Mouse (Mus musculus) left cerebral cortex, postnatal 36 days (tissue): ENCODE data around the gene Slc4a1ap. TPM values are rescaled to one million over a fixed set of nuclear protein-coding genes. Genes with fewer than 3 reads are reported as not detected.
"Not testable (repeated sequence)": the region's sequence is repeated elsewhere in the genome, so short reads cannot be mapped to it uniquely, and the experiment has no call there.

ENCODE experiments used
- DNase-seq, 2 experiments: peaks; one replicate each; pipeline ENCODE4 v3.0.0; 2021 to 2022; ENCODE audit warnings: low spot score in 2 of 2, mixed read lengths in 1 of 2
- intact Hi-C: fragments of 180-260 bp; cut with DNase I; formaldehyde crosslinking; loops from one replicate; pipeline ENCODE4 v1.15.1; 2025
- total RNA-seq, 2 experiments: library from RNA; stranded (reverse); gene quantifications; 2 replicates each; pipeline ENCODE4 v1.2.3; 2021

Slc4a1ap gene
- total RNA-seq, 2 experiments from 2014 or later, result 47.6 to 55.1 TPM

DNA sequence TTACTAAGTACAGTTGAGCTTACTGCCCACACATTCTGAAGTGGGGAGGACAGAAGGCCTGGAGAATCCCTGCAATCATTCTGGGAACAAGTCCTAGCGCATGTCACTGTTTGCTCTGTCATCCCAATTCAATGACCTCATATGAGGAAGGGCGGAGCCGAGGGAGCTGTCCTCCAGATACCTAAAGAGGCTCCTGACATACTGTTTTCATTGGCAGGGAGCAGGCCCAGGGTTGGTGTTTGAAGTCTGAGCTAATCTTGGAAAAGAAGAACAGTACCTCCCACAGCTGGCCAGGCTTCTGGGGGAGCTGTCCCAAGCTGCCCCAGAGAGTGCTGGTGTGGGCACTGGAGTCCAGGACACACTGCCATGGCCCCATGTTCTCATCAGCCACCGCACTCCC lies 38.2 kb downstream of the Slc4a1ap start:
- DNase-seq, result peak; percentile 19 to 24
- intact Hi-C loops, result loop anchor here (5.0 to 10.0 kb wide), 2 partner anchors 32 to 740 kb away; partner anchors contain the start of gene Mrpl33

- DNase-seq, result no peak
- intact Hi-C loops, result loop anchor here (10.0 kb wide), 1 partner anchor 739 kb away; no protein-coding TSS in a partner anchor
These were observed 39.2 kb downstream of the Slc4a1ap start for GRCm38 (mm10) chr5:31566026-31566425.

- no peak for DNase-seq
These were observed 39.7 kb downstream of the Slc4a1ap start for GRCm38 (mm10) chr5:31566457-31566856.

GRCm38 (mm10) chr5:31567951-31568657 lies 41.3 kb downstream of the Slc4a1ap start:
- no peak for DNase-seq
- intact Hi-C loops, result loop anchor here (10.0 kb wide), 1 partner anchor 737 kb away; no protein-coding TSS in a partner anchor

More at GRCm38 (mm10) chr5:31566457-31566856, 39.7 kb downstream of the Slc4a1ap start:
- intact Hi-C loops, result loop anchor here (10.0 kb wide), 1 partner anchor 738 kb away; no protein-coding TSS in a partner anchor

DNA sequence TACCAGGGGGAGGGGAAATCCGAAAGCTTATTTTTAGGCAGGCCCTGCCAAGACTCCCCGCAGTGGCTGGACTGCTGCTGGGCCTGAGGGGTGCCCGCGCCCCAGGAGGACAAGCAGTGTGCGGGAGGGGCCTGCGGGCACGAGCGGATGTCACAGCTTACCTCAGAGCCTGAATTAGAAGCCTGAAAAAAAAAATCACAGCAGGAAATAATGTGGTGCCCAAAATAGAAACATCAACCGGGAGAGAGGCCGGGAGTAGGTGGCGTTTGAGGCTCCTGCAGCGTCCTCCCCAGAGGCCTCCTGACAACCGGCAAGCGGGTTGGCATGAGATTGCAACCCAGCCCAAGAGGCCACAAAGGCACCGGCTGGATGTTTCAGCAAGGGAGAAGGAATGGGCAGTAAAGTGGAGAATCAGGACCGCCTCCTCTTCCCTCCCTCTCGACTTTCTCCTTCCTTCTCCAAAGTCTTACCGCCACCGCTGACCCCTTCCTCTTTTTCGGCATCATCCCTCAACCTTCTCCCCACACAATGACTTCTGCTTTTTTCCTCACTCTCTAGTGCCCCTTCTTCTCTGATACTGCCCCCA lies 44.3 kb downstream of the Slc4a1ap start:
- peak; percentile 59 to 61 for DNase-seq
- intact Hi-C loops, result loop anchor here (5.0 to 10.0 kb wide), 2 partner anchors 126 to 414 kb away; partner anchors contain the start of genes Babam2 and Rbks

DNA sequence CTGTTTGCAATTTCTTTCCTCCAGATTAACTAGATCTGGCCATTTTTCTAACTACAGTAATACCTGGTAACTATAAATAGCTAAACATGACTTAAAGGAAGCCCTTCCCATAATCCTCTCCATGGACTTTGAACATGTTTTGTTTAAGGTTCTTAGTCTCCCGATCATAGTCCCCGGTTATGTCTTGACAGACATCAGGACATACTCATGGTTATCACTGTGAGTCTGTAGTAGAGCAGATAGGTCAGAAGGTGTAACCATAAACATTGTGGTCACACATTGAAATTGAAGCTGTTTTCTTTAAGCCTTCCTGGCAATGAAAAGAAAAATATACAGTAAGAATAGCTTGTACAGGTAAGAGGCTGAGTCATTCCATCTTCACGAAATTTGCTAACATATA lies 46.9 kb downstream of the Slc4a1ap start:
- no peak for DNase-seq

DNA sequence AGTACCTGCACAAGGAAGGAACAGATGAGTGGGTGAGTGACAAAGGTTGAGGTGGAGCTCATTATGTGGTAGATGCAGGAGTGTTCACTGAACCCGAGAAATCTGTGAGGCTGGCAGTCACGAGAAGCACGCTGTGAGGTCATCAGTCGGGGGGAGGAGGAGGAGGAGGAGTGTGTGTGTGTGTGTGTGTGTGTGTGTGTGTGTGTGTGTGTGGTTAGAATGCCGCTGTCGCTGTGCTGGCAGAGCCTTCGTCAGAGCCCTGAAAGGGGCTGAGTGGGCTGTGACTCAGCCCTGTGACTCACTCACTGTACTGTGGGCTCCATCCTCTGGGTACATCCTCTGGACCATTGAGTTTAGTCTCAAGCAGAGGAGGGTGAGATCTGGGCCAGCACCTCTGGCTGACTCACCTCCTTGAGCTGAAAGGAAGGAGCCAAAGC lies 49.8 kb downstream of the Slc4a1ap start:
- intact Hi-C loops, result loop anchor here (10.0 kb wide), 1 partner anchor 408 kb away; no protein-coding TSS in a partner anchor

More for the DNA sequence above, 46.9 kb downstream of the Slc4a1ap start:
- intact Hi-C loops, result loop anchor here (5.0 to 10.0 kb wide), 2 partner anchors 124 to 411 kb away; partner anchors contain the start of genes Babam2 and Rbks

DNA sequence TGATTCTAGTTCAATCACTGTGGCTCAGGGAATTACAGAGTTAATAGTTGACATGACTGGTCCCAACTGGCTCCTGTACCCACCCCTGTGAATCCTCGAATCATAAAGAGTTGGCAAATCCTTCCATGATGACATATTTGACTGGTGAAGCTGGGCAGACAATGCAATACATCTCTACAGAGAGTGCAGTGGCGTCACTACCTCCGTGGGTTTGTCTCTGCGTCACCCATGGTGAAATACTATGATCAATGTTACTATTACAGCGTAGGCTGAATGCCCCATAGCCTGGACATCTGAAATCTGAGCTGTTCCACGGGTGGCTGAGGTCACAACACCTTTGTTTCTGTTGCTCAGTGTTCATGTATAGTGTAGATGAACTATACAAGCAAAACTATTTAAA lies 54.5 kb downstream of the Slc4a1ap start:
- DNase-seq, result no peak
- intact Hi-C loops, result no loop called here

More for the DNA sequence above, 49.8 kb downstream of the Slc4a1ap start:
- DNase-seq, result peak; percentile 56 to 76

GRCm38 (mm10) chr5:31581932-31582331 lies 55.1 kb downstream of the Slc4a1ap start:
- no peak for DNase-seq
- intact Hi-C loops, result no loop called here

DNA sequence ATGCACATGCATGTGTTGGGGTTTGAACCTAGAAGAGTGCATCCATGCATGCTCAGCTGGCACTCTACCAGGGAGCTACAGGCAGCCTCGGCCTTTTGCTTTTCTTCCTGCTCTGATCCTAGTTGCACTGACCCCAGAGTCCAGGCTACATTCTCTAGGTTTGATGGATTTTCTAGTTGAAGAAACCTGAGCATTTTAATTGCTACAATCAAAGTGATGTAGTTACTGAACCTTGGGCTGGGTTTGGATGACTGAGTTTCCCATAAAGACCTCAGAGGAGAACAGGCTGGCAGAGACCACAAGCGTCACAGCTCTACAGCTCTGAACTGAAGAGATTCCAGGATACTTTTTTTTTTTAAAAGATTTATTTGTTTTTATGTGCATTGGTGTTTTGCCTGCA lies 56.5 kb downstream of the Slc4a1ap start:
- intact Hi-C loops, result no loop called here
- no peak for DNase-seq

DNA sequence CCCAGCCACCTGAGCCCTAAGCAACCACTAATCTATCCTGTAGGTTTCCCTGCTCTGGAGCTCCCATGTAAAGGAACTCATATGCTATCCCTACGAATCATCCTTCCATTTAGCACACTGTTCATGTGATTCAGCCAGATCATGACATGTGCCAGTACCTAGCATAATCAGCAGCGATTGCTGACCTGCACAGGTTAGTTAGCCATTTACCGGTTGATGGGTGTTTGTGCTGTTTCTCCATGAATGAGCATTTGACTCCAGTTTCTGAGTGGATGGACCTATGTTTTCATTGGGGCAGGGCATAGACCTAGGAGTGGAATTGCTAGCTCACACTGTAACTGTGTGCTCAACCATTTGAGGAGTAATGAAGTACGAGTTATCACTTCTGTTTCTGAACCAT lies 58.7 kb downstream of the Slc4a1ap start:
- no peak for DNase-seq
- intact Hi-C loops, result no loop called here

- intact Hi-C loops, result no loop called here
- DNase-seq, result no peak
These were observed 61.2 kb downstream of the Slc4a1ap start for GRCm38 (mm10) chr5:31588016-31588415.

- DNase-seq, intact Hi-C loops: not testable (repeated sequence)
These were observed 61.9 kb downstream of the Slc4a1ap start for GRCm38 (mm10) chr5:31588672-31589071.

DNA sequence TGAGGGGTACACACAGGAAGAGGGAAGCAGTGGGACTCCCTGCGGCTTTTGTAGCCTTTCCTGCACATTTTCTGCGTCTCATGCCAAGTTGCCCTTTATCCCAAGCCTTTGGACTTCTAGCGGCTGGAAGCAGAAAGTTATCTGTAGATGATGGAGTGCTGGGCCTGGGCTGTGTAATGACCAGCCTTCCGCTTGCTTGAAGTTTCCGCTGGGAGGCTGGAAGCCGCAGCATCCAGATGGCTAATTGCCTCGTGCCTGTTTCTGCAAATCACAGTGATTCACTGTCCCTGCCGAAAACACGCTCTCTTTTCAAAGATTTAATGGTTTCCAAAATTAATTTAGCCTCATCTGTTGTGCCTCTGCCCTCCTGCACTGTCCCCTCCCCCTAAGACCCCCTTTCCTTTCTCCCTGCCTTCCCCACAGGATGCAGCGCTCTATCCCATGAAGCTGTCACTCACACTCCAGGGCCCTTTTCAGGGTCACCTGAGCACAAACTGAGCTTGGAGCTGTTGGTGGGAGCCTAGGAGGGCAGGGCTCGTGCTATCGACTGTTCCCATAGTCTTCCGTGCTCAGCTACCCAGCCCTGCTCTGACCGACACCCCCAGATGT lies 63.0 kb downstream of the Slc4a1ap start:
- intact Hi-C loops, result loop anchor here (10.0 kb wide), 1 partner anchor 445 kb away; no protein-coding TSS in a partner anchor
- DNase-seq, result peak; percentile 36

DNA sequence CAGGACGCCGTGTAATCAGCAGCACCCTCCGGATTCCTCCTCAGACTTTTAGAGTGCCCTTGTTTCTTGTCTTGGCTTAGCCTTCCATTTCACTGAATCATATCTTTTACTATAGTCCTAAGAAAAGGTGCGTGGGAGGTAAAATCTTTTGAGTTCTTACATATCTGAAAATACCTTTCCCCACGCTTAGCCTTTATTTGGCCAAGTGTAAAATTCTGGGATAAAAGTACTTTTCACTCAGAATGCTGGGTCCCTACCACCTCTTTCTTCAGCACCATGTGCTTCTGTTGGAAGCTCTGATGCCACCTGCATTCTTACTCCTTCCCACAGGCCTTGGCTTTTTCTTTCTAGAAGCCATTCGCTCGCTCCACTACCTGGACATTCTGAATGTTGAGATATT lies 64.3 kb downstream of the Slc4a1ap start:
- no peak for DNase-seq
- intact Hi-C loops, result loop anchor here (10.0 kb wide), 1 partner anchor 444 kb away; no protein-coding TSS in a partner anchor

DNA sequence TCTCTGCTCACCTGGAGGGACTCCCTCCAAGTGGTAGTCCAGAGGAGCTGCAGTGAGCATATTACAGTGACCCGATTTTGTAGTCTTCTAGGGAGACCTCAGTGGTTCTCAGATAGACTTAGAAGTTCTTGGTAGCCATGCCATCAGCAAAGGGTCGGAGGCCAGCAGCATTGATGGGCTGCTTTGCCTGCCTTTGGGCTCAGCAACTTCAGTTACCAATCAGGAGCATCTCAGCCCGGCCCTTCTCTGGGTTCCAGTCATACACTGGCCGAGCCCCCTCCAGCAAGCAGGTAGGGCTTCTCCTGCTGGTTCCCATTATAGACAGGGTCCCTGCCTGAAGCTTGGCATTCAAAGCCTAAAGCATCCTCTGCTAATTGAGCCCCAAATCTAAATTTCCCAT lies 69.1 kb downstream of the Slc4a1ap start:
- no peak for DNase-seq
- intact Hi-C loops, result loop anchor here (5.0 to 10.0 kb wide), 2 partner anchors 34 to 439 kb away; no protein-coding TSS in a partner anchor

GRCm38 (mm10) chr5:31596481-31597429 lies 70.0 kb downstream of the Slc4a1ap start, which contains the start of gene Mrpl33:
TSS of gene Mrpl33 (plus strand) at chr5:31596935.
- intact Hi-C loops, result loop anchor here (5.0 to 10.0 kb wide), 2 partner anchors 34 to 438 kb away; no protein-coding TSS in a partner anchor
- peak; percentile 34 to 61 for DNase-seq

- intact Hi-C loops, result loop anchor here (5.0 to 10.0 kb wide), 2 partner anchors 35 to 437 kb away; no protein-coding TSS in a partner anchor
- DNase-seq, result no peak
These were observed 70.7 kb downstream of the Slc4a1ap start for GRCm38 (mm10) chr5:31597430-31597944.
